Mouse (Mus musculus) cerebellum, adult 2 months (tissue): ENCODE measurements around the gene Nfxl1.
"Not testable (repeated sequence)": the region's sequence is repeated elsewhere in the genome, so short reads cannot be mapped to it uniquely, and the experiment has no call there.

Source experiments
- CTCF ChIP-seq: fragments of 200-500 bp; IDR thresholded peaks from 2 replicates; pipeline ENCODE4 v1.5.1; 2011; ENCODE audit warnings: low read depth, mild to moderate bottlenecking, control low read depth, low read length, moderate library complexity, borderline replicate concordance; ENCODE audit not compliant: insufficient read depth
- POLR2A ChIP-seq: fragments of 200-500 bp; IDR thresholded peaks from 2 replicates; pipeline ENCODE4 v1.6.1; 2011; ENCODE audit warnings: low read length, control low read depth, borderline replicate concordance; ENCODE audit not compliant: insufficient read depth

DNA sequence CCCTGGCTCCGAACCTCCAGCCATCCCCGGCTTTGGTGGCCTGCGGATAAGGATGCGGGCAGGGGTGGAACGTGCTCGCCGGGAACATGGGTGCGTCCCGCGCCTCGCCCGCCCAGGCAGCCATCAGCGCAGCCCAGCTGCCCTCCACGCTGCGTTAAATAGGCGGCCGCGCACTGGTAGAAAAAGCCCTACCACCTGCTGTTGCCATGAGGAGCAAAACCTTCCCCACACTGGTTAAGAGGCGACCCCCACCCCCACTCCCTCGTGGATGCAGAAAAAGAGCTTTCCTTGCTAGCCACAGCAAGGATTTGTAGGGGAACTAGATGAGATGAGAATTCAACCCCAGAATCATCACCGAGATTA is 21.5 kb upstream of the Nfxl1 start, which contains the start of gene Zar1:
- not testable (repeated sequence) for TF ChIP-seq POLR2A, CTCF
